Mouse (Mus musculus): Measurements from ENCODE around the gene Baz1a.
"Not testable (repeated sequence)": the region's sequence is repeated elsewhere in the genome, so short reads cannot be mapped to it uniquely, and the experiment has no call there.

Gene Baz1a

DNA sequence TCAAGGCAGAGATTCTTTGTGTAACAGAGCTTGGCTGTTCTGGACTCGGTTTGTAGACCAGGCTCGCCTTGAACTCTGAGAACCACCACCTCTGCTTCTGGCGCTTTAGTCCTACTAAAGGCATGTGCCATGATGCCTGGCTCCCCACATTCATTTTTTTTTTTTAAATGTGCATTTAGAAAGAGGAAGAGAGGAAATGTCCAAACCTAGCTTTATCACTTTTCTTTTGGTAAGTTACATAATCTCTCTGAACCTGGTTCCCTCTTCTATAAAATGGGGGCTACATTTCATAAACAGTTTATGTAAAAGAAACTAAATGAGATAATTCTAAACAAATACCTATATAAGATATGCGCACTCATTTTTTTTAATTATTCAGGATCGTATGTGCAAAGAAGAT is 33.2 kb downstream of the Baz1a start:
- no peak for DNase-seq (ENCODE audit: low read depth)

GRCm38 (mm10) chr12:54980532-54980931 is 33.6 kb downstream of the Baz1a start:
- DNase-seq (ENCODE audit: low read depth): peak; percentile 69

GRCm38 (mm10) chr12:54969033-54969432 is 45.1 kb downstream of the Baz1a start:
- DNase-seq (ENCODE audit: low read depth): no peak

GRCm38 (mm10) chr12:54965532-54966160 is 48.5 kb downstream of the Baz1a start:
- no peak for DNase-seq (ENCODE audit: low read depth)

- no peak for DNase-seq (ENCODE audit: low read depth)
These were observed 54.6 kb downstream of the Baz1a start for GRCm38 (mm10) chr12:54959569-54959968.

DNA sequence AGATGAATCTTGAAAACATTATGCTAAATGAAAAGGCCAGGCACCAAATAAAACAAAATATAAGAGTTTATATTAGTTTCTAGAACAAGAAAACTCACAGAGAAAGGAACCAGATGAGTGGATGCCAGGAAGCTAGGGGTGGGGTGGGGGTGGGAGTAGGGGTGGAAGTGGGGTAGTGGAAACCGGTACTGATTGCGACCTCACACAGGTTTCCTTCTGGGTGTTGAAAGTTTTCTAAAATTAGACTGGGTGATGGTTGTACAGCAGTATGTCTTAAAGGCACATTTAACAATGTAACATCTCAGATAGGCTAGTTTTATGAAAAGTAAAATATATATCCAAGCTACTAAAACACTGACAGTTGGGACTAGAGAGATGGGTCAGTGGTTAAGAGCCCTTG is 57.2 kb downstream of the Baz1a start:
- no peak for DNase-seq (ENCODE audit: low read depth)

DNA sequence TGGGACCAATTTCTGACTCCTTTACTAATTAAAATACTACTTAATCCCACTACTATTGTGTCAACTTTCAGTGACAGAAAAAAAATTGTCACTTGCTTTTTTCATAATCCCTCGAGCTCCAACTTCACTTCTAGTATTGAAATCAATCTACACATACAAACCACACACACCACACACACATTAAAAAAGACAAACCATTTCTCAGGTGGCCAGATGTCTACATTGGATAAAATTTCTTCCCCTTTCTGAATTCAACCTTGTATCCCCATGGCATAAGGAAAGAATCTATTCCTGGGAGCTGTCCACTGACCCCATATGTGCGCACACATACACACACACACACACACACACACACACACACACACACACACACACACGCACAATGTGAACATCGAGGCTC is 57.7 kb downstream of the Baz1a start:
- DNase-seq (ENCODE audit: low read depth): no peak

DNA sequence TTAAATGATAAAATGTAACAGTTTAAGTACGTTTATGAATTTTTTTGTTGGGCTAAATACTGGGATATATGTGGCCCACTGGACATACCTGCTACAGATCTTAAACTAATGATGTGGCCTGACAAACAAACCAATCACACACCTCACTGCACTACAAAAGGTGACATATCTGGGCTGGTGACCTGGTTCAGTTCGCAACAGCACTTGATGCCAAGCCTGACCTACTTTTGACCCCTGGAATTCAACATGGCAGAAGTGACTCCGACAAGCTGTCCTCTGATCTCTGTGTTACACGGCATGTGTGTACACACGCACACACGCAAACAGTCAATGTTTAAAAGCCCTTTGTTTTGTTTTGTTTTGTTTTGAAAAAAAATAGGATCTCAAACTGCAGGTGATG is 68.0 kb downstream of the Baz1a start:
- no peak for DNase-seq (ENCODE audit: low read depth)

- not testable (repeated sequence) for DNase-seq (ENCODE audit: low read depth)
These were observed 71.5 kb downstream of the Baz1a start for GRCm38 (mm10) chr12:54942586-54943157.

DNA sequence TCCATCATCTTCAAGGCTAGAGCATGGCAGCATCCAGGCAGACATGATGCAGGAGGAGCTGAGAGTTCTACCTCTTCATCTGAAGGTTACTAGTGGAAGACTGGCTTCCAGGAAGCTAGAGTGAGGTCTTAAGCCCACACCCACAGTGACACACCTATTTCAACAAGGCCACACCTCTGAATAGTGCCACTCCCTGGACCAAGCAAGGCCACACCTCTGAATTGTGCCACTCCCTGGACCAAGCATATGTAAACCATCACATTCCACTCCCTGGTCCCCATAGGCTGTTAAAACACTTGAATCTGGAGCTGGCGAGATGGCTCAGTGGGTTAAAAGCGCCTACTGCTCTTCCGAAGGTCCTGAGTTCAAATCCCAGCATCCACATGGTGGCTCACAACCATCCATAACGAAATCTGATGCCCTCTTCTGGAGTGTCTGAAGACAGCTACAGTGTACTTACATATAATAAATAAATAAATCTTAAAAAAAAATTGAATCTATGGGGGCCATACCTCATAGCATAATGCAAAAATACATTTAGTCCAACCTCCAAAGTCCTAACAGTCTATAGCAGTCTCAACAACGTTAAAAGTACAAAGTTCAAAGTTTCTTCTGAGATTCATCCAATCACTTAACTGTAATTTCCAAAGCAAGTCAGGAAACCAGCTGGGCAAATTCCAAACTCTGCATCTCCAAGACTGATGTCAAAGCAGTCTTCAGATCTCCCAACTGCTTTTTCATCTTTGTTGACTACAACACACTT is 76.4 kb downstream of the Baz1a start:
- peak; percentile 16 for DNase-seq (ENCODE audit: low read depth)

- no peak for DNase-seq (ENCODE audit: low read depth)
These were observed 103.8 kb downstream of the Baz1a start for GRCm38 (mm10) chr12:54910387-54910786.

DNA sequence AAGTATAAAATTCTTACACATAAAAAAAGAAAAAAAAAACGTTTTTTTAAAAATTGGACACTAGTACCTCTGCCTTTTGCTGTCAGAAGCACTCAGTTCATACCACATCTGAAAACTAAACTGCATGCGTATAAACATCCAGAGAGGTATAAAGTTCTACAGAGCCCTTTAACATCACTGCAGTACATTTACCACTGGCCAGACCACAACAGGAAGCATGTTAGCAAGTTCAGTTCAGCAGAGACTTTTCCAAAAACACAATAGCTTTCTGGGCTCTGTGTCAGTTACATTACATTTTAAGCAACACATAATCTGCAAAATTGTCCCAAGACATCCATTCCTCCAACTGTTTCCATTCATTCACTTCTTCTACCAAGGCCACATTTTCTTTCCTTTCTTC is 121.6 kb downstream of the Baz1a start:
- DNase-seq (ENCODE audit: low read depth): not testable (repeated sequence)

- no peak for DNase-seq (ENCODE audit: low read depth)
These were observed 123.7 kb downstream of the Baz1a start for GRCm38 (mm10) chr12:54890426-54890825.

- no peak for DNase-seq (ENCODE audit: low read depth)
These were observed 126.5 kb downstream of the Baz1a start for GRCm38 (mm10) chr12:54887580-54888127.

- peak; percentile 56 for DNase-seq (ENCODE audit: low read depth)
These were observed 134.5 kb downstream of the Baz1a start for GRCm38 (mm10) chr12:54879630-54880029.

GRCm38 (mm10) chr12:54879211-54879610 is 134.9 kb downstream of the Baz1a start:
- no peak for DNase-seq (ENCODE audit: low read depth)

- DNase-seq (ENCODE audit: low read depth): no peak
These were observed 136.3 kb downstream of the Baz1a start for GRCm38 (mm10) chr12:54877875-54878274.

- DNase-seq (ENCODE audit: low read depth): no peak
These were observed 137.3 kb downstream of the Baz1a start for GRCm38 (mm10) chr12:54876879-54877278.

DNA sequence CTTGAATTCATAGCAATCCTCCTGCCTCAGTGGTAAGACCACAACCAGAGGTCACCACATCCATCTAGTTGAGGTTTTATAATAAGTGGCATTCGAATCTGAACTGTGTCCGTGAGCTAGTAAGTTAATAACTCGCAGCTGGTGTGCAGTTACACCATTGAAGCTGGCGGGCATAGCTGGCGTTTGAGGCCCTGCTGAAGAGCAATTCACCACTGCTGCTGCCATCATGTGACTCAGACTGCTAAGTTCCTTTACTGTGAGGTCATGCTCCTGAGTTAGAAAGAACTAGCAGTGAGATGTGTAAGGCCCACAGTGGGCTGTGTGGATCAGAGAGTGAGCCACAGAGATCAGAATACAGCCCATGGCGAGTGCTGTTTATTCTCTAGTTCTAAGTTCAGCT is 139.4 kb downstream of the Baz1a start:
- no peak for DNase-seq (ENCODE audit: low read depth)

GRCm38 (mm10) chr12:54862606-54863535 is 151.3 kb downstream of the Baz1a start, which contains the start of gene Cfl2:
Cfl2 (minus strand) TSS chr12:54862877.
- DNase-seq (ENCODE audit: low read depth): peak; percentile 50

DNA sequence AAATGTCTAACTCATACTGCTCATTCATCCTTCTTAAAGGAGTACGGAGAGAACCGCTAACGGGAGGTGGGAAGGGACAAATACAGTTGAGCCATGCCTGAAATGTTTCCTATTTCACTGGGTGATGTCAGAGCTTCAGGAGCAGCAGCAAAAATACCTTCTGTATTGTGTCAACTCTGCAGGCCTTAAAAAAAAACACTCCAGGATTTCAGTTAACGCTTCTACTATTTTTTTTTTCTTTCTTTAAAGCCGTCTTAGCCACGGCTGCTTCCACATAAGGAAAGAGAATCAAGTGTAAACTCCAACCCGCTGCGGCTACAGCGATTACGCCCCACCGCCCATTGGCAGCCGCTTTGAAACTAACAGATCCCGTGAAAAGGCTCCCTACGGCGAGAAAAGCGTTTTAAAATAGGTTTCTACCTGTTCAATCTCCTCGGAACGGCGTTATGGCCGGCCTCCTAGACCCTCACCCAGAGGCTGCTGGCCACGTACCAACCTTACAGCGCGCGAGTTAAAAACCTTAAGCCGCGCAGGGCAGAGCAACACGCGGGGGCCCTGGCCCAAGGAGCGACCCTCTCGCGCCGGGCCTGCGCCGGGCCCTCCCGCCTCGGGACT is 152.1 kb downstream of the Baz1a start:
- peak; percentile 51 for DNase-seq (ENCODE audit: low read depth)

All from c-Kit-positive CD71-positive TER-119-negative erythroid progenitor cells, embryonic 14.5 days (primary cell).